Mouse (Mus musculus) induced T-regulatory cell, adult 2 months (primary cell): ENCODE results near the gene Gcnt1.

Experiments
- DNase-seq: peaks from one replicate; pipeline ENCODE4 v3.0.0-alpha.2; 2012; ENCODE audit warnings: low read depth

The Gcnt1 gene

GRCm38 (mm10) chr19:17323689-17324241, 48.9 kb downstream of the Gcnt1 start:
- no peak for DNase-seq

- no peak for DNase-seq
Observed at GRCm38 (mm10) chr19:17323006-17323688, 49.5 kb downstream of the Gcnt1 start.

- DNase-seq, result no peak
Observed at GRCm38 (mm10) chr19:17319770-17320169, 52.9 kb downstream of the Gcnt1 start.

- DNase-seq, result no peak
Observed at GRCm38 (mm10) chr19:17318733-17319132, 53.9 kb downstream of the Gcnt1 start.

- DNase-seq, result no peak
Observed at GRCm38 (mm10) chr19:17316311-17317003, 56.2 kb downstream of the Gcnt1 start.

GRCm38 (mm10) chr19:17314451-17314850, 58.2 kb downstream of the Gcnt1 start:
- no peak for DNase-seq

- DNase-seq, result no peak
Observed at GRCm38 (mm10) chr19:17313766-17314165, 58.9 kb downstream of the Gcnt1 start.

- no peak for DNase-seq
Observed at GRCm38 (mm10) chr19:17312671-17313180, 59.9 kb downstream of the Gcnt1 start.

GRCm38 (mm10) chr19:17311501-17311900, 61.1 kb downstream of the Gcnt1 start:
- no peak for DNase-seq

GRCm38 (mm10) chr19:17311031-17311430, 61.6 kb downstream of the Gcnt1 start:
- no peak for DNase-seq

GRCm38 (mm10) chr19:17296081-17296480, 76.6 kb downstream of the Gcnt1 start:
- DNase-seq, result peak; percentile 78

- DNase-seq, result peak; percentile 69
Observed at GRCm38 (mm10) chr19:17295211-17295766, 77.4 kb downstream of the Gcnt1 start.

GRCm38 (mm10) chr19:17294136-17294535, 78.5 kb downstream of the Gcnt1 start:
- DNase-seq, result no peak

GRCm38 (mm10) chr19:17289526-17289925, 83.1 kb downstream of the Gcnt1 start:
- no peak for DNase-seq

- no peak for DNase-seq
Observed at GRCm38 (mm10) chr19:17286004-17286403, 86.6 kb downstream of the Gcnt1 start.

- no peak for DNase-seq
Observed at GRCm38 (mm10) chr19:17283317-17283716, 89.3 kb downstream of the Gcnt1 start.

GRCm38 (mm10) chr19:17278381-17279051, 94.1 kb downstream of the Gcnt1 start:
- DNase-seq, result no peak
